Mouse (Mus musculus): ENCODE results near the gene Gm20481. TPM values are rescaled to one million over a fixed set of nuclear protein-coding genes. Genes with fewer than 3 reads are reported as not detected.

Gene Gm20481
- polyA plus RNA-seq, 1 experiment from 2014 or later: not detected

GRCm38 (mm10) chr17:35015296-35015695, 45.6 kb downstream of the Gm20481 start:
- Histone ChIP-seq H3K4me3 (no peak overlapping the region), H3K9me3 (no peaks in the 10 kb centered on the region), H3K4me1 (no peaks in the 10 kb centered on the region), H3K4me2 (no peak overlapping the region), H3K36me3 (peaks cover 61% of the 10 kb centered on the region), H3K27ac (no peak overlapping the region), H3K27me3 (no peaks in the 10 kb centered on the region), H3K9ac (no peak overlapping the region)
- WGBS: 90% methylated on average over 16 of the region's 16 CpGs
- ATAC-seq (ENCODE audit: borderline replicate concordance, extremely low read depth, low FRiP score, low TSS enrichment): no peak

- Histone ChIP-seq H3K4me2 (no peak within 1 kb of the TSS), H3K27ac (no peak within 1 kb of the TSS), H3K27me3 (no peaks in the 10 kb centered on the region), H3K9ac (no peak within 1 kb of the TSS), H3K4me3 (no peak within 1 kb of the TSS), H3K9me3 (no peaks in the 10 kb centered on the region), H3K4me1 (peaks cover 2% of the 10 kb centered on the region), H3K36me3 (peaks cover 50% of the 10 kb centered on the region)
- ATAC-seq (ENCODE audit: borderline replicate concordance, extremely low read depth, low FRiP score, low TSS enrichment): no peak
- WGBS: 61% methylated on average over 12 of the region's 12 CpGs
These were observed 46.7 kb downstream of the Gm20481 start, which contains the start of gene Vwa7 for GRCm38 (mm10) chr17:35016376-35016775. Vwa7 (plus strand) TSS chr17:35016579.

- H3K27ac ChIP-seq: no peak overlapping the region
- no peak for ATAC-seq (ENCODE audit: borderline replicate concordance, extremely low read depth, low FRiP score, low TSS enrichment)
- H3K9me3 ChIP-seq: no peaks in the 10 kb centered on the region
- peaks cover 7% of the 10 kb centered on the region for H3K4me1 ChIP-seq
- H3K4me2 ChIP-seq: no peak overlapping the region
- H3K9ac ChIP-seq: no peak overlapping the region
- peaks cover 43% of the 10 kb centered on the region for H3K36me3 ChIP-seq
- H3K4me3 ChIP-seq: no peak overlapping the region
- no peaks in the 10 kb centered on the region for H3K27me3 ChIP-seq
- WGBS: 76% methylated on average over 10 of the region's 10 CpGs
These were observed 47.3 kb downstream of the Gm20481 start for GRCm38 (mm10) chr17:35016791-35017705.

- ATAC-seq (ENCODE audit: borderline replicate concordance, extremely low read depth, low FRiP score, low TSS enrichment): no peak
- no peak overlapping the region for H3K4me2 ChIP-seq
- H3K9me3 ChIP-seq: no peaks in the 10 kb centered on the region
- peaks cover 9% of the 10 kb centered on the region for H3K4me1 ChIP-seq
- no peaks in the 10 kb centered on the region for H3K27me3 ChIP-seq
- H3K27ac ChIP-seq: no peak overlapping the region
- no peak overlapping the region for H3K9ac ChIP-seq
- 69% methylated on average over 14 of the region's 14 CpGs for WGBS
- H3K36me3 ChIP-seq: peaks cover 37% of the 10 kb centered on the region
- no peak overlapping the region for H3K4me3 ChIP-seq
These were observed 48.0 kb downstream of the Gm20481 start for GRCm38 (mm10) chr17:35017706-35018030.

- 81% methylated on average over 3 of the region's 3 CpGs for WGBS
- Histone ChIP-seq H3K4me1 (peaks cover 9% of the 10 kb centered on the region), H3K27me3 (no peaks in the 10 kb centered on the region), H3K36me3 (peaks cover 32% of the 10 kb centered on the region), H3K4me3 (no peak overlapping the region), H3K27ac (no peak overlapping the region), H3K9ac (no peak overlapping the region), H3K4me2 (no peak overlapping the region), H3K9me3 (no peaks in the 10 kb centered on the region)
- no peak for ATAC-seq (ENCODE audit: borderline replicate concordance, extremely low read depth, low FRiP score, low TSS enrichment)
These were observed 48.5 kb downstream of the Gm20481 start for GRCm38 (mm10) chr17:35018171-35018570.

- Histone ChIP-seq H3K9me3 (no peaks in the 10 kb centered on the region), H3K27me3 (no peaks in the 10 kb centered on the region), H3K27ac (no peak overlapping the region), H3K36me3 (peaks cover 15% of the 10 kb centered on the region), H3K4me1 (peaks cover 9% of the 10 kb centered on the region), H3K4me2 (no peak overlapping the region), H3K9ac (no peak overlapping the region), H3K4me3 (no peak overlapping the region)
- 72% methylated on average over 11 of the region's 11 CpGs for WGBS
- no peak for ATAC-seq (ENCODE audit: borderline replicate concordance, extremely low read depth, low FRiP score, low TSS enrichment)
These were observed 50.2 kb downstream of the Gm20481 start for GRCm38 (mm10) chr17:35019894-35020293.

GRCm38 (mm10) chr17:35020551-35020950, 50.8 kb downstream of the Gm20481 start:
- ATAC-seq (ENCODE audit: borderline replicate concordance, extremely low read depth, low FRiP score, low TSS enrichment): no peak
- Histone ChIP-seq H3K27ac (no peak overlapping the region), H3K4me2 (no peak overlapping the region), H3K9ac (no peak overlapping the region), H3K4me3 (no peak overlapping the region), H3K4me1 (peaks cover 12% of the 10 kb centered on the region), H3K27me3 (no peaks in the 10 kb centered on the region), H3K9me3 (no peaks in the 10 kb centered on the region), H3K36me3 (peaks cover 8% of the 10 kb centered on the region)
- 80% methylated on average over 8 of the region's 8 CpGs for WGBS

- H3K36me3 ChIP-seq: peaks cover under 1% of the 10 kb centered on the region; the same call in 1 of the 2 replicates
- H3K4me3 ChIP-seq: no peak overlapping the region
- H3K9me3 ChIP-seq: no peaks in the 10 kb centered on the region
- 9% methylated on average over 16 of the region's 17 CpGs for WGBS
- no peaks in the 10 kb centered on the region for H3K27me3 ChIP-seq
- no peak overlapping the region for H3K9ac ChIP-seq
- H3K27ac ChIP-seq: peak overlapping the region; percentile 49
- ATAC-seq (ENCODE audit: borderline replicate concordance, extremely low read depth, low FRiP score, low TSS enrichment): no peak
- H3K4me2 ChIP-seq: peak overlapping the region; percentile 32
- peaks cover 20% of the 10 kb centered on the region for H3K4me1 ChIP-seq
These were observed 51.6 kb downstream of the Gm20481 start for GRCm38 (mm10) chr17:35021163-35021808.

Other genes starting within 250 kb of the Gm20481 start
- 0.11 and 0.42 TPM in 2 replicates for gene C4b, start 226.0 kb upstream of the Gm20481 start, polyA plus RNA-seq (2015; fragmentation: Nextera tagmentation; extraction: Ambion mirVana)
- gene Cyp21a1, start 165.4 kb upstream of the Gm20481 start, polyA plus RNA-seq (2015; fragmentation: Nextera tagmentation; extraction: Ambion mirVana): not detected in 2 replicates
- 32.7 and 33.7 TPM in 2 replicates for gene Stk19, start 133.0 kb upstream of the Gm20481 start, polyA plus RNA-seq (2015; fragmentation: Nextera tagmentation; extraction: Ambion mirVana)
- gene Dxo, start 132.9 kb upstream of the Gm20481 start, polyA plus RNA-seq (2015; fragmentation: Nextera tagmentation; extraction: Ambion mirVana): 63.0 and 63.3 TPM in 2 replicates
- gene Skiv2l, start 119.7 kb upstream of the Gm20481 start, polyA plus RNA-seq (2015; fragmentation: Nextera tagmentation; extraction: Ambion mirVana): 50.8 and 54.0 TPM in 2 replicates
- gene Nelfe, start 119.5 kb upstream of the Gm20481 start, polyA plus RNA-seq (2015; fragmentation: Nextera tagmentation; extraction: Ambion mirVana): 92.6 and 95.7 TPM in 2 replicates
- gene Cfb, start 107.4 kb upstream of the Gm20481 start, polyA plus RNA-seq (2015; fragmentation: Nextera tagmentation; extraction: Ambion mirVana): 2.8 and 3.1 TPM in 2 replicates
- gene Zbtb12, start 90.4 kb upstream of the Gm20481 start, polyA plus RNA-seq (2015; fragmentation: Nextera tagmentation; extraction: Ambion mirVana): 2.6 and 2.7 TPM in 2 replicates
- gene Gm20547, start 87.9 kb upstream of the Gm20481 start, polyA plus RNA-seq (2015; fragmentation: Nextera tagmentation; extraction: Ambion mirVana): not detected in 2 replicates
- 2.6 and 2.9 TPM in 2 replicates for gene C2, start 71.6 kb upstream of the Gm20481 start, polyA plus RNA-seq (2015; fragmentation: Nextera tagmentation; extraction: Ambion mirVana)
- 64.9 and 69.9 TPM in 2 replicates for gene Ehmt2, start 71.4 kb upstream of the Gm20481 start, polyA plus RNA-seq (2015; fragmentation: Nextera tagmentation; extraction: Ambion mirVana)
- gene Slc44a4, start 55.4 kb upstream of the Gm20481 start, polyA plus RNA-seq (2015; fragmentation: Nextera tagmentation; extraction: Ambion mirVana): 0.94 and 1.5 TPM in 2 replicates
- 17.3 and 17.9 TPM in 2 replicates for gene Neu1, start 38.7 kb upstream of the Gm20481 start, polyA plus RNA-seq (2015; fragmentation: Nextera tagmentation; extraction: Ambion mirVana)
- 0.15 and 0.26 TPM in 2 replicates for gene Hspa1b, start 10.7 kb upstream of the Gm20481 start, polyA plus RNA-seq (2015; fragmentation: Nextera tagmentation; extraction: Ambion mirVana)
- 3.4 and 3.8 TPM in 2 replicates for gene Hspa1a, start 2.2 kb downstream of the Gm20481 start, polyA plus RNA-seq (2015; fragmentation: Nextera tagmentation; extraction: Ambion mirVana)
- 0.45 and 0.79 TPM in 2 replicates for gene Hspa1l, start 2.8 kb downstream of the Gm20481 start, polyA plus RNA-seq (2015; fragmentation: Nextera tagmentation; extraction: Ambion mirVana)
- gene Lsm2, start 11.9 kb downstream of the Gm20481 start, polyA plus RNA-seq (2015; fragmentation: Nextera tagmentation; extraction: Ambion mirVana): 210 and 216 TPM in 2 replicates
- gene Vars, start 31.1 kb downstream of the Gm20481 start, polyA plus RNA-seq (2015; fragmentation: Nextera tagmentation; extraction: Ambion mirVana): 128 and 129 TPM in 2 replicates
- gene Vwa7, start 46.7 kb downstream of the Gm20481 start, polyA plus RNA-seq (2015; fragmentation: Nextera tagmentation; extraction: Ambion mirVana): 0.14 and 0.25 TPM in 2 replicates
- gene Sapcd1, start 58.1 kb downstream of the Gm20481 start, polyA plus RNA-seq (2015; fragmentation: Nextera tagmentation; extraction: Ambion mirVana): 7.2 and 7.7 TPM in 2 replicates
- 4.4 TPM in 2 replicates for gene Msh5, start 76.8 kb downstream of the Gm20481 start, polyA plus RNA-seq (2015; fragmentation: Nextera tagmentation; extraction: Ambion mirVana)
- gene Clic1, start 80.1 kb downstream of the Gm20481 start, polyA plus RNA-seq (2015; fragmentation: Nextera tagmentation; extraction: Ambion mirVana): 283 and 300 TPM in 2 replicates
- 330 and 333 TPM in 2 replicates for gene Ddah2, start 89.1 kb downstream of the Gm20481 start, polyA plus RNA-seq (2015; fragmentation: Nextera tagmentation; extraction: Ambion mirVana)
- gene Ly6g6c, start 95.5 kb downstream of the Gm20481 start, polyA plus RNA-seq (2015; fragmentation: Nextera tagmentation; extraction: Ambion mirVana): 0.36 and 0.39 TPM in 2 replicates
- 0.67 and 0.93 TPM in 2 replicates for gene Mpig6b, start 96.3 kb downstream of the Gm20481 start, polyA plus RNA-seq (2015; fragmentation: Nextera tagmentation; extraction: Ambion mirVana)
- gene Ly6g6e, start 107.0 kb downstream of the Gm20481 start, polyA plus RNA-seq (2015; fragmentation: Nextera tagmentation; extraction: Ambion mirVana): 0.96 and 1.2 TPM in 2 replicates
- 5.2 and 6.7 TPM in 2 replicates for gene Ly6g6d, start 108.2 kb downstream of the Gm20481 start, polyA plus RNA-seq (2015; fragmentation: Nextera tagmentation; extraction: Ambion mirVana)
- gene Ly6g6f, start 115.7 kb downstream of the Gm20481 start, polyA plus RNA-seq (2015; fragmentation: Nextera tagmentation; extraction: Ambion mirVana): 0.23 and 0.51 TPM in 2 replicates
- 94.8 and 95.6 TPM in 2 replicates for gene Abhd16a, start 119.4 kb downstream of the Gm20481 start, polyA plus RNA-seq (2015; fragmentation: Nextera tagmentation; extraction: Ambion mirVana)
- not detected in 2 replicates for gene Ly6g5c, start 138.4 kb downstream of the Gm20481 start, polyA plus RNA-seq (2015; fragmentation: Nextera tagmentation; extraction: Ambion mirVana)
- gene Ly6g5b, start 145.5 kb downstream of the Gm20481 start, polyA plus RNA-seq (2015; fragmentation: Nextera tagmentation; extraction: Ambion mirVana): 0.79 and 0.95 TPM in 2 replicates
- gene Gpank1, start 151.5 kb downstream of the Gm20481 start, polyA plus RNA-seq (2015; fragmentation: Nextera tagmentation; extraction: Ambion mirVana): 17.7 and 18.0 TPM in 2 replicates
- 265 TPM in 2 replicates for gene Csnk2b, start 152.1 kb downstream of the Gm20481 start, polyA plus RNA-seq (2015; fragmentation: Nextera tagmentation; extraction: Ambion mirVana)
- 9.6 and 9.7 TPM in 2 replicates for gene D17H6S53E, start 156.5 kb downstream of the Gm20481 start, polyA plus RNA-seq (2015; fragmentation: Nextera tagmentation; extraction: Ambion mirVana)
- 1.0 and 3.9 TPM in 2 replicates for gene Apom, start 162.1 kb downstream of the Gm20481 start, polyA plus RNA-seq (2015; fragmentation: Nextera tagmentation; extraction: Ambion mirVana)
- gene Bag6, start 165.3 kb downstream of the Gm20481 start, polyA plus RNA-seq (2015; fragmentation: Nextera tagmentation; extraction: Ambion mirVana): 48.6 and 51.2 TPM in 2 replicates
- gene Prrc2a, start 195.0 kb downstream of the Gm20481 start, polyA plus RNA-seq (2015; fragmentation: Nextera tagmentation; extraction: Ambion mirVana): 169 and 179 TPM in 2 replicates
- 6.9 and 9.0 TPM in 2 replicates for gene Aif1, start 206.2 kb downstream of the Gm20481 start, polyA plus RNA-seq (2015; fragmentation: Nextera tagmentation; extraction: Ambion mirVana)
- 12.1 and 13.0 TPM in 2 replicates for gene Lst1, start 218.5 kb downstream of the Gm20481 start, polyA plus RNA-seq (2015; fragmentation: Nextera tagmentation; extraction: Ambion mirVana)
- 0.65 and 2.2 TPM in 2 replicates for gene Ltb, start 224.5 kb downstream of the Gm20481 start, polyA plus RNA-seq (2015; fragmentation: Nextera tagmentation; extraction: Ambion mirVana)
- gene Tnf, start 232.1 kb downstream of the Gm20481 start, polyA plus RNA-seq (2015; fragmentation: Nextera tagmentation; extraction: Ambion mirVana): 0.16 TPM in 1 of 2 replicates, not detected in the other
- 0.11 and 0.21 TPM in 2 replicates for gene Lta, start 235.4 kb downstream of the Gm20481 start, polyA plus RNA-seq (2015; fragmentation: Nextera tagmentation; extraction: Ambion mirVana)

Measured in lung, embryonic 15.5 days (tissue).